Mouse (Mus musculus) G1E (cell line): ENCODE results near the gene Gm15056. TPM values are rescaled to one million over a fixed set of nuclear protein-coding genes. Genes with fewer than 3 reads are reported as not detected.

Experiments
- ATAC-seq: 2 replicates; pipeline ENCODE4 v1.8.0; 2016; ENCODE audit warnings: mild to moderate bottlenecking; ENCODE audit not compliant: insufficient number of reproducible peaks, poor library complexity, low FRiP score, severe bottlenecking; ENCODE audit errors: extremely low read depth
- DNase-seq: peaks from one replicate; pipeline ENCODE4 v3.0.0; 2012; ENCODE audit warnings: low spot score
- H3K27me3 ChIP-seq: 2 replicates; pipeline ENCODE4 v1.6.1; 2012; ENCODE audit warnings: mild to moderate bottlenecking, low read length, inconsistent platforms; ENCODE audit not compliant: insufficient read depth
- H3K36me3 ChIP-seq: replicated peaks from 2 replicates; pipeline ENCODE3; 2012; ENCODE audit warnings: mild to moderate bottlenecking, inconsistent platforms
- H3K4me1 ChIP-seq: 2 replicates; pipeline ENCODE4 v1.6.1; 2012; ENCODE audit warnings: low read depth, low read length, inconsistent platforms, mixed read lengths; ENCODE audit not compliant: insufficient read depth
- H3K4me3 ChIP-seq: 2 replicates; pipeline ENCODE4 v1.5.1; 2012; ENCODE audit warnings: low read depth, mild to moderate bottlenecking, inconsistent platforms, low read length, moderate library complexity, mixed read lengths
- H3K9me3 ChIP-seq: replicated peaks from 2 replicates; pipeline ENCODE4 v1.6.1; 2012; ENCODE audit warnings: inconsistent platforms
- CTCF ChIP-seq: IDR thresholded peaks from 2 replicates; pipeline ENCODE4 v1.5.1; 2012; ENCODE audit warnings: low read depth, low read length, inconsistent platforms, mixed read lengths
- GATA1 ChIP-seq: IDR thresholded peaks from 2 replicates; pipeline ENCODE4 v1.6.1; 2012; ENCODE audit warnings: borderline replicate concordance, low read length, inconsistent platforms, mixed read lengths
- GATA2 ChIP-seq: IDR thresholded peaks from 2 replicates; pipeline ENCODE4 v1.6.1; 2012; ENCODE audit warnings: low read depth, low read length, inconsistent platforms, borderline replicate concordance
- POLR2AphosphoS5 ChIP-seq: IDR thresholded peaks from 2 replicates; pipeline ENCODE4 v1.6.1; 2012; ENCODE audit warnings: low read depth, low read length, inconsistent platforms; ENCODE audit not compliant: insufficient replicate concordance
- TAL1 ChIP-seq: conservative IDR thresholded peaks from 2 replicates; pipeline ENCODE4 v1.6.1; 2012; ENCODE audit warnings: low read depth, low read length, inconsistent platforms, mixed read lengths
- polyA plus RNA-seq: library from polyadenylated mRNA; stranded (reverse); fragments of >175 nt; gene quantifications from 2 replicates; pipeline ENCODE4 v1.2.3, GENCODE M21; 2012
- total RNA-seq, 2 experiments: library from RNA; stranded (forward) in 1 of 2; stranded (reverse) in 1 of 2; fragments of 200-1000 nt in 1 of 2; fragments of >200 nt in 1 of 2; fragmentation: Nextera tagmentation in 1 of 2; gene quantifications; 2 replicates each; pipeline ENCODE4 v1.2.3; 2014 to 2017

Gm15056 gene
- total RNA-seq (2014; fragmentation: Nextera tagmentation), result not detected in 2 replicates
- total RNA-seq (2017), result not detected in 2 replicates
- not detected in 2 replicates for polyA plus RNA-seq

- ATAC-seq (no peak), DNase-seq (no peak)
- no peaks in the 10 kb centered on the region for H3K27me3 ChIP-seq
- no peaks in the 10 kb centered on the region for H3K36me3 ChIP-seq
- H3K4me1 ChIP-seq, result no peaks in the 10 kb centered on the region
- no peak for TF ChIP-seq GATA2
- TF ChIP-seq GATA1, result no peak
- no peak for TF ChIP-seq CTCF
- TF ChIP-seq POLR2AphosphoS5, result no peak
- TF ChIP-seq TAL1, result no peak
- H3K9me3 ChIP-seq, result no peaks in the 10 kb centered on the region
- no peak within 1 kb of the TSS for H3K4me3 ChIP-seq
Observed at GRCm38 (mm10) chr8:20902527-20902926, at the start of gene Gm15056. Gm15056 (minus strand) TSS chr8:20902627.

- no peaks in the 10 kb centered on the region for H3K9me3 ChIP-seq
- H3K4me3 ChIP-seq, result no peak within 1 kb of the TSS
- TF ChIP-seq POLR2AphosphoS5 (no peak), GATA2 (no peak)
- no peaks in the 10 kb centered on the region for H3K27me3 ChIP-seq
- H3K4me1 ChIP-seq, result no peaks in the 10 kb centered on the region
- no peak for DNase-seq
- no peaks in the 10 kb centered on the region for H3K36me3 ChIP-seq
- no peak for ATAC-seq
Observed at GRCm38 (mm10) chr8:20944610-20945009, 42.2 kb upstream of the Gm15056 start, which contains the start of gene AY761185. AY761185 (minus strand) TSS chr8:20944710.

GRCm38 (mm10) chr8:20921971-20922370 lies 19.5 kb upstream of the Gm15056 start, which contains the start of gene Gm6040:
Gm6040 (minus strand) TSS chr8:20922071.
- Histone ChIP-seq H3K27me3 (0 out of 2 replicates have a peak, but pooled peaks cover 2% of the 10 kb centered on the region), H3K36me3 (no peaks in the 10 kb centered on the region), H3K9me3 (no peaks in the 10 kb centered on the region), H3K4me1 (no peaks in the 10 kb centered on the region), H3K4me3 (no peak within 1 kb of the TSS)
- TF ChIP-seq GATA2 (no peak), GATA1 (no peak), POLR2AphosphoS5 (no peak), TAL1 (no peak), CTCF (no peak)
- DNase-seq, result no peak
- no peak for ATAC-seq

GRCm38 (mm10) chr8:20912288-20912687 lies 9.9 kb upstream of the Gm15056 start:
- no peaks in the 10 kb centered on the region for H3K4me1 ChIP-seq
- no peaks in the 10 kb centered on the region for H3K9me3 ChIP-seq
- H3K36me3 ChIP-seq, result no peaks in the 10 kb centered on the region
- no peak for ATAC-seq
- DNase-seq, result no peak
- TF ChIP-seq POLR2AphosphoS5 (no peak), TAL1 (no peak), GATA1 (no peak), CTCF (no peak), GATA2 (no peak)
- no peak overlapping the region for H3K4me3 ChIP-seq
- H3K27me3 ChIP-seq, result 0 out of 2 replicates have a peak, but pooled peaks cover 3% of the 10 kb centered on the region

- H3K36me3 ChIP-seq, result no peaks in the 10 kb centered on the region
- no peak for ATAC-seq
- no peaks in the 10 kb centered on the region for H3K9me3 ChIP-seq
- no peak for DNase-seq
- no peak for TF ChIP-seq GATA1
- TF ChIP-seq TAL1, result no peak
- no peak for TF ChIP-seq POLR2AphosphoS5
- no peak for TF ChIP-seq CTCF
- no peak for TF ChIP-seq GATA2
- H3K27me3 ChIP-seq, result no peaks in the 10 kb centered on the region
- no peaks in the 10 kb centered on the region for H3K4me1 ChIP-seq
- H3K4me3 ChIP-seq, result no peak overlapping the region
Observed at GRCm38 (mm10) chr8:20908256-20908655, 5.8 kb upstream of the Gm15056 start.

- ATAC-seq (no peak), DNase-seq (no peak)
- H3K4me1 ChIP-seq, result no peaks in the 10 kb centered on the region
- no peaks in the 10 kb centered on the region for H3K9me3 ChIP-seq
- TF ChIP-seq CTCF (no peak), TAL1 (no peak), POLR2AphosphoS5 (no peak), GATA1 (no peak), GATA2 (no peak)
- no peaks in the 10 kb centered on the region for H3K36me3 ChIP-seq
- no peaks in the 10 kb centered on the region for H3K27me3 ChIP-seq
- no peak overlapping the region for H3K4me3 ChIP-seq
Observed at GRCm38 (mm10) chr8:20907119-20907518, 4.7 kb upstream of the Gm15056 start.

GRCm38 (mm10) chr8:20892369-20892768 lies 10.1 kb downstream of the Gm15056 start, which contains the start of gene Defb33:
Defb33 (plus strand) TSS chr8:20892669.
- H3K4me1 ChIP-seq, result no peaks in the 10 kb centered on the region
- H3K27me3 ChIP-seq, result no peaks in the 10 kb centered on the region
- ATAC-seq (no peak), DNase-seq (no peak)
- no peak within 1 kb of the TSS for H3K4me3 ChIP-seq
- H3K36me3 ChIP-seq, result no peaks in the 10 kb centered on the region
- no peaks in the 10 kb centered on the region for H3K9me3 ChIP-seq
- TF ChIP-seq TAL1 (no peak), CTCF (no peak), GATA2 (no peak), GATA1 (no peak), POLR2AphosphoS5 (no peak)
